Mouse (Mus musculus): ENCODE data around the gene Ptges2. TPM values are rescaled to one million over a fixed set of nuclear protein-coding genes. Genes with fewer than 3 reads are reported as not detected.

The Ptges2 gene
- polyA plus RNA-seq, 1 experiment, result 87.7 TPM

- Histone ChIP-seq H3K27ac (replicated peaks; ENCODE audit: low read depth, low read length) (no peak overlapping the region), H3K4me3 (ENCODE audit: insufficient read depth, low read depth, low read length) (no peak overlapping the region), H3K4me1 (ENCODE audit: control insufficient read depth, insufficient read depth, insufficient read length, low read length) (peaks cover 9% of the 10 kb centered on the region; the same call in 1 of the 2 replicates)
These were observed 6.5 kb upstream of the Ptges2 start for GRCm38 (mm10) chr2:32389157-32389556.

DNA sequence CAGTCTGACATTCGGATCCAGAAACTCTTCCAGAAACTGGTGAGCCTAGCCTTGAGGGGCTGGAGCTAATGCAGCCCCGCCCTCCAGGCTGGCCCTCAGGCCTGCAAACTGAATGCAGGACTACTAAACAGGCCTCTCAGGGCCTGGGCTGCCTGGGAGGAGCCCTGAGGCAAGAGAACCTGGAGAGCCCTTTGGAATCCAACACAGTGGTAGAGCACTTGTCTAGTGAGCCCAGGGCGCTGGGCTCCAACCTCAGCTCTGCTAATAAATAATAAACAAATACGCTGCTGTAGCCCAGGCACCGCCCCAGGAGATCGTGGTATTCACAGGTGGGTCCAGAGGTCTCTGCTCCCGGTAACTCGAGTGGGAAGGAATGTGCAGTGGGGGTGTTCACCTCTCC is 4.8 kb upstream of the Ptges2 start:
- Histone ChIP-seq H3K4me1 (ENCODE audit: control insufficient read depth, insufficient read depth, insufficient read length, low read length) (peaks cover 9% of the 10 kb centered on the region; the same call in 1 of the 2 replicates), H3K27ac (replicated peaks; ENCODE audit: low read depth, low read length) (no peak overlapping the region), H3K4me3 (ENCODE audit: insufficient read depth, low read depth, low read length) (no peak overlapping the region)

DNA sequence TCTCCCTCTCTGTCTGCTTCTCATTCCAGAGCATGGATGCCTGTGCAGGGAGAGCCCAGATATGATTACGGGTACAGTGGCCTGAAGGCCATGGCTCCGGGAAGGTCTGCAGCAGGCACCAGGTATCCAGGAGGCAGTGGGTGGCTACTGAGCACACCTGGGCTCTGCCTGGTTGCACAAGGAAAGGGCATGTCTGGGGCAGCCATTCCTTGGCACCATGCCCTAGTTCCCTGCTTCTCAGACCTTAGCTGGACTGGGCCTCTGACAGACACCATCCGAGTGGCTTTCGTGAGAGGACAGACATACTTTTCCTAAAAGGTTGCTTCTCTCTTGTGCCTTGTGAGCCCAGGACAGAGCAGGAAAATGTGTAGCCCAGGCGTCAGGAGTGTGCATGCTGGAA is 3.6 kb upstream of the Ptges2 start:
- no peak overlapping the region for H3K27ac ChIP-seq (replicated peaks; ENCODE audit: low read depth, low read length)
- H3K4me1 ChIP-seq (ENCODE audit: control insufficient read depth, insufficient read depth, insufficient read length, low read length), result peaks cover 13% of the 10 kb centered on the region; the same call in 1 of the 2 replicates
- H3K4me3 ChIP-seq (ENCODE audit: insufficient read depth, low read depth, low read length), result no peak overlapping the region

- Histone ChIP-seq H3K4me1 (ENCODE audit: control insufficient read depth, insufficient read depth, insufficient read length, low read length) (peaks cover 10% of the 10 kb centered on the region; the same call in 1 of the 2 replicates), H3K27ac (replicated peaks; ENCODE audit: low read depth, low read length) (peak overlapping the region; percentile 62), H3K4me3 (ENCODE audit: insufficient read depth, low read depth, low read length) (peak overlapping the region; percentile 91)
These were observed 723 bp upstream of the Ptges2 start for GRCm38 (mm10) chr2:32394973-32395372.

DNA sequence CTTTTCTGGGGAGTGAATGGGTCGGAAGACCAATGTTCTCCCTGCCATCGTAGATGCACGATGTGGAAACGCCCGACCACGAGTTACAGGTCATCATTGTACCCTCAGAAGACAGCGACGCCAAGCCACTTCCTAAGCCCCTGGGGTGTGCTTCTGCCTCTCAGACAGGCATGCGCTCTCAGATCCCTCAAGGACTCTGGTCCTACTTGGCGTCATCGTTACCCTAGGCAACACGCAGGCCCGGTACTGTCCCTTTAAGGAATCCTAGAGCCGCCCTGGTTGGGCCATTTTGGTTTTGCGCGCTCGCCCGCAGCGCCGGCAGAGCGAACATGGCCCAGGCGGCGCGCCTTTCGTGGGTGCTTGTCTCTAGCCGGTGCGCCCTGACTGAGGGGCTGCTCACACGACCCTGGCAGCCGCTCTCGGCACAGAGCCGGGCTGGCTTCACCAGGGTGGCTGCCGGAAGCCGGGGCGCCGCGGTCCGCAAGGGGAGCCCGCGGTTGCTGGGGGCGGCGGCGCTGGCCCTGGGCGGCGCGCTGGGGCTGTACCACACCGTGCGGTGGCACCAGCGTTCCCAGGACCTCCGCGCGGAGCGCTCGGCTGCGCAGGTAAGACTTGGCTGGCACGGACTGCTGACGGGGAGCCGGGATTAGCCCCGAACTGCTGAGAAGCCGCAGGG is 388 bp downstream of the Ptges2 start:
- Histone ChIP-seq H3K4me3 (ENCODE audit: insufficient read depth, low read depth, low read length) (peak overlapping the region; percentile 91), H3K27ac (replicated peaks; ENCODE audit: low read depth, low read length) (peak overlapping the region; percentile 98), H3K4me1 (ENCODE audit: control insufficient read depth, insufficient read depth, insufficient read length, low read length) (peaks cover 10% of the 10 kb centered on the region; the same call in 1 of the 2 replicates)

GRCm38 (mm10) chr2:32396695-32397094 is 999 bp downstream of the Ptges2 start:
- Histone ChIP-seq H3K4me1 (ENCODE audit: control insufficient read depth, insufficient read depth, insufficient read length, low read length) (peaks cover 10% of the 10 kb centered on the region; the same call in 1 of the 2 replicates), H3K27ac (replicated peaks; ENCODE audit: low read depth, low read length) (peak overlapping the region; percentile 80), H3K4me3 (ENCODE audit: insufficient read depth, low read depth, low read length) (peak overlapping the region; percentile 91)

DNA sequence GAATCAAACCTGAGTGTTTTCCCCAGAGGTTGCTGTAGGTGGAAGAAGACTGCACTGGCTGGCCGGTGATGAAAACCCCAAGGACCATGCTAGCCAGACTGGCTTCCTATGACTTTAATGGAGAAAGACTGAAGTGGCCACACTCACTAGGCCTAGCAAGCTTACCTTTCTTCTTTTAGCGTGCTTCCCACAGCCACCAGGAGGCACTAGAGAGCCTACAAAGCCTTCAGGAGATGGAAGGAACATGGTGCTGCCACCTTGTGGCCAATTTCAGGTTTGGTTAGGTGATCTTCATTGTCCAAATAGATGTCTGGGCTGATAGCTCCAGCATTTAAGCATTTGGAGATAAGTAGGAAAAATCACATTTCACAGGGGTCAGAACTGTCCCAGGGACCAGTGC is 9.0 kb downstream of the Ptges2 start:
- H3K4me1 ChIP-seq (ENCODE audit: control insufficient read depth, insufficient read depth, insufficient read length, low read length), result no peaks in the 10 kb centered on the region
- H3K27ac ChIP-seq (replicated peaks; ENCODE audit: low read depth, low read length), result no peak overlapping the region
- H3K4me3 ChIP-seq (ENCODE audit: insufficient read depth, low read depth, low read length), result no peak overlapping the region

GRCm38 (mm10) chr2:32407144-32407824 is 11.6 kb downstream of the Ptges2 start:
- Histone ChIP-seq H3K4me1 (ENCODE audit: control insufficient read depth, insufficient read depth, insufficient read length, low read length) (no peaks in the 10 kb centered on the region), H3K4me3 (ENCODE audit: insufficient read depth, low read depth, low read length) (no peak overlapping the region), H3K27ac (replicated peaks; ENCODE audit: low read depth, low read length) (no peak overlapping the region)

- Histone ChIP-seq H3K27ac (replicated peaks; ENCODE audit: low read depth, low read length) (no peak overlapping the region), H3K4me1 (ENCODE audit: control insufficient read depth, insufficient read depth, insufficient read length, low read length) (no peaks in the 10 kb centered on the region), H3K4me3 (ENCODE audit: insufficient read depth, low read depth, low read length) (no peak overlapping the region)
These were observed 13.0 kb downstream of the Ptges2 start for GRCm38 (mm10) chr2:32408429-32409424.

DNA sequence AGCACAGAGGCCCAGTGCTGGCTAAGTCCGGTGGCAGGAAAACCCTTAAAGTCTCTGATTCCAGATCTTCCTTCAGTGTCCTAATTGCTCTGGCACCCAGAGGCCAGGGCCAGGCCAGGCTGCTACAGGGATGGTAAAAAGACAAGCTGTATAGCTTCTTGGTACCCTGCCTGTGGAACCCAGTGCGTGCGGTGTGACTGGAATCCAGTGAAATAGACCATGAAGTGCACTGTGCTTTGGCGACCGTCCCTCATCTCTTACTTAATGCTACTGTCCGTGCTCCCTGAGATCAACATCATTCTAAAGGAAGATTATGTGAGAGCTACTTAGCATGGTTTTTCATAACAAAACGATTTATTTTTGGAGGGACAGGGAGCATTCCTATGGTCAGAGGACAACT is 15.7 kb downstream of the Ptges2 start:
- Histone ChIP-seq H3K27ac (replicated peaks; ENCODE audit: low read depth, low read length) (no peak overlapping the region), H3K4me3 (ENCODE audit: insufficient read depth, low read depth, low read length) (no peak overlapping the region), H3K4me1 (ENCODE audit: control insufficient read depth, insufficient read depth, insufficient read length, low read length) (no peaks in the 10 kb centered on the region)

- no peak overlapping the region for H3K4me3 ChIP-seq (ENCODE audit: insufficient read depth, low read depth, low read length)
- H3K27ac ChIP-seq (replicated peaks; ENCODE audit: low read depth, low read length), result no peak overlapping the region
- H3K4me1 ChIP-seq (ENCODE audit: control insufficient read depth, insufficient read depth, insufficient read length, low read length), result no peaks in the 10 kb centered on the region; the same call in 1 of the 2 replicates
These were observed 17.2 kb downstream of the Ptges2 start for GRCm38 (mm10) chr2:32412742-32413531.

DNA sequence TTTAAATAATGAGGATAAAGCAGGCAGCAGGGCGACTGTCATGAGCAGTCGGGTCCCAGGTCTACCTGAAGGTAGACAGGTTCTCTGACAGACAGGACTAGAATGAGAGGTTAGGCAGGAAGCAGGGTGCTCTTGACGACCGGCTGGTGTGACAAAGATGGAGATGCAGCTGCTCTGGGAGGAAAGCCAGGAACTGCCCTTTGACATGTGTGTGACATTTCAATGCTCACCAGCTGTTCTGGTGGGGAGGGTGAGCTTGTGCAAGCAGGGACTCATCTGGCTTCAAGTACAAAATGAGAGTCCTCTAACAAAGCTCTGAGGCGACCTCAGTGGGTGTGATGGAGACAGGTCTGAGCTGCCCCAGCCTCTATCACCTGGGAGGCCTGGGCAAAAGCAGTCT is 18.2 kb downstream of the Ptges2 start:
- H3K4me1 ChIP-seq (ENCODE audit: control insufficient read depth, insufficient read depth, insufficient read length, low read length), result no peaks in the 10 kb centered on the region; the same call in 1 of the 2 replicates
- no peak overlapping the region for H3K27ac ChIP-seq (replicated peaks; ENCODE audit: low read depth, low read length)
- H3K4me3 ChIP-seq (ENCODE audit: insufficient read depth, low read depth, low read length), result no peak overlapping the region

- H3K4me1 ChIP-seq (ENCODE audit: control insufficient read depth, insufficient read depth, insufficient read length, low read length), result no peaks in the 10 kb centered on the region; the same call in 1 of the 2 replicates
- no peak overlapping the region for H3K4me3 ChIP-seq (ENCODE audit: insufficient read depth, low read depth, low read length)
- no peak overlapping the region for H3K27ac ChIP-seq (replicated peaks; ENCODE audit: low read depth, low read length)
These were observed 20.1 kb downstream of the Ptges2 start for GRCm38 (mm10) chr2:32415801-32416200.

- no peak overlapping the region for H3K27ac ChIP-seq (replicated peaks; ENCODE audit: low read depth, low read length)
- no peak overlapping the region for H3K4me3 ChIP-seq (ENCODE audit: insufficient read depth, low read depth, low read length)
- peaks cover 2% of the 10 kb centered on the region for H3K4me1 ChIP-seq (ENCODE audit: control insufficient read depth, insufficient read depth, insufficient read length, low read length)
These were observed 20.9 kb downstream of the Ptges2 start for GRCm38 (mm10) chr2:32416556-32416955.
